Mouse (Mus musculus): Measurements from ENCODE around the gene Wars. TPM values are rescaled to one million over a fixed set of nuclear protein-coding genes. Genes with fewer than 3 reads are reported as not detected.

Wars gene
- total RNA-seq, 2 experiments from 2014 or later, result 8.9 to 9.4 TPM

- no peak for ATAC-seq (replicated peaks; ENCODE audit: low FRiP score, poor library complexity, severe bottlenecking)
Measured at GRCm38 (mm10) chr12:108831966-108832643, 61.9 kb downstream of the Wars start.

GRCm38 (mm10) chr12:108830358-108830757, 63.6 kb downstream of the Wars start:
- no peak for ATAC-seq (replicated peaks; ENCODE audit: low FRiP score, poor library complexity, severe bottlenecking)

- ATAC-seq (replicated peaks; ENCODE audit: low FRiP score, poor library complexity, severe bottlenecking), result no peak
Measured at GRCm38 (mm10) chr12:108829636-108830035, 64.3 kb downstream of the Wars start.

GRCm38 (mm10) chr12:108827641-108828040, 66.3 kb downstream of the Wars start:
- no peak for ATAC-seq (replicated peaks; ENCODE audit: low FRiP score, poor library complexity, severe bottlenecking)

- no peak for ATAC-seq (replicated peaks; ENCODE audit: low FRiP score, poor library complexity, severe bottlenecking)
Measured at GRCm38 (mm10) chr12:108826958-108827535, 66.9 kb downstream of the Wars start.

GRCm38 (mm10) chr12:108826282-108826957, 67.6 kb downstream of the Wars start:
- no peak for ATAC-seq (replicated peaks; ENCODE audit: low FRiP score, poor library complexity, severe bottlenecking)

GRCm38 (mm10) chr12:108825561-108826224, 68.3 kb downstream of the Wars start:
- no peak for ATAC-seq (replicated peaks; ENCODE audit: low FRiP score, poor library complexity, severe bottlenecking)

- no peak for ATAC-seq (replicated peaks; ENCODE audit: low FRiP score, poor library complexity, severe bottlenecking)
Measured at GRCm38 (mm10) chr12:108824225-108824874, 69.6 kb downstream of the Wars start.

GRCm38 (mm10) chr12:108823036-108823435, 70.9 kb downstream of the Wars start:
- no peak for ATAC-seq (replicated peaks; ENCODE audit: low FRiP score, poor library complexity, severe bottlenecking)

GRCm38 (mm10) chr12:108820461-108820860, 73.5 kb downstream of the Wars start:
- no peak for ATAC-seq (replicated peaks; ENCODE audit: low FRiP score, poor library complexity, severe bottlenecking)

- no peak for ATAC-seq (replicated peaks; ENCODE audit: low FRiP score, poor library complexity, severe bottlenecking)
Measured at GRCm38 (mm10) chr12:108816569-108816968, 77.4 kb downstream of the Wars start.

- ATAC-seq (replicated peaks; ENCODE audit: low FRiP score, poor library complexity, severe bottlenecking), result no peak
Measured at GRCm38 (mm10) chr12:108814470-108814869, 79.5 kb downstream of the Wars start.

- ATAC-seq (replicated peaks; ENCODE audit: low FRiP score, poor library complexity, severe bottlenecking), result no peak
Measured at GRCm38 (mm10) chr12:108812463-108812862, 81.5 kb downstream of the Wars start.

GRCm38 (mm10) chr12:108811133-108811532, 82.8 kb downstream of the Wars start:
- peak; percentile 80 for ATAC-seq (replicated peaks; ENCODE audit: low FRiP score, poor library complexity, severe bottlenecking)

GRCm38 (mm10) chr12:108810309-108810708, 83.7 kb downstream of the Wars start:
- peak; percentile 50 for ATAC-seq (replicated peaks; ENCODE audit: low FRiP score, poor library complexity, severe bottlenecking)

Other genes starting within 250 kb of the Wars start
- gene Degs2, start 191.9 kb downstream of the Wars start, total RNA-seq (2015; ENCODE audit: low replicate concordance), result not detected in 2 replicates
- not detected in 2 replicates for gene Degs2, start 191.9 kb downstream of the Wars start, total RNA-seq (2017; ENCODE audit: low replicate concordance)
- 15.8 and 29.5 TPM in 2 replicates for gene Yy1, start 101.2 kb downstream of the Wars start, total RNA-seq (2015; ENCODE audit: low replicate concordance)
- 31.0 and 43.9 TPM in 2 replicates for gene Yy1, start 101.2 kb downstream of the Wars start, total RNA-seq (2017; ENCODE audit: low replicate concordance)
- gene Slc25a29, start 58.3 kb downstream of the Wars start, total RNA-seq (2015; ENCODE audit: low replicate concordance), result 0.84 and 1.7 TPM in 2 replicates
- gene Slc25a29, start 58.3 kb downstream of the Wars start, total RNA-seq (2017; ENCODE audit: low replicate concordance), result not detected in 2 replicates
- gene Slc25a47, start 58.1 kb downstream of the Wars start, total RNA-seq (2015; ENCODE audit: low replicate concordance), result 9.0 TPM in 1 of 2 replicates, not detected in the other
- 2.0 and 2.8 TPM in 2 replicates for gene Slc25a47, start 58.1 kb downstream of the Wars start, total RNA-seq (2017; ENCODE audit: low replicate concordance)
- gene Wdr25, start 543 bp downstream of the Wars start, total RNA-seq (2015; ENCODE audit: low replicate concordance), result not detected in 2 replicates
- 1.4 and 6.4 TPM in 2 replicates for gene Wdr25, start 543 bp downstream of the Wars start, total RNA-seq (2017; ENCODE audit: low replicate concordance)
- gene Begain, start 174.0 kb upstream of the Wars start, total RNA-seq (2015; ENCODE audit: low replicate concordance), result not detected in 2 replicates
- gene Begain, start 174.0 kb upstream of the Wars start, total RNA-seq (2017; ENCODE audit: low replicate concordance), result not detected in 2 replicates